Mouse (Mus musculus): ENCODE data around the gene Gm20715.

GRCm38 (mm10) chr7:6397996-6398975 is 11.8 kb upstream of the Gm20715 start, which contains the start of gene Smim17:
- no peak for TF ChIP-seq CTCF (conservative IDR thresholded peaks at IDR 0.05; ENCODE audit: low read length)
- TF ChIP-seq POU5F1 (IDR thresholded peaks at IDR 0.05; ENCODE audit: borderline replicate concordance, low read length): no peak
- TF ChIP-seq NANOG (IDR thresholded peaks at IDR 0.05; ENCODE audit: borderline replicate concordance, low read length): no peak

Measured in E14TG2a.4 (cell line).